Mouse (Mus musculus) heart, embryonic 13.5 days (tissue): ENCODE measurements around the gene Phlda2. TPM values are rescaled to one million over a fixed set of nuclear protein-coding genes. Genes with fewer than 3 reads are reported as not detected.
A peak's percentile ranks its signal among the peaks of the same experiment; 100 is the strongest.

Experiments
- ATAC-seq: fragments of 200-750 bp; cut with Nextera tagmentation; 2 replicates; pipeline ENCODE4 v1.8.0; 2017; ENCODE audit warnings: moderate TSS enrichment; ENCODE audit not compliant: insufficient number of reproducible peaks, low FRiP score, low TSS enrichment; ENCODE audit errors: extremely low read depth
- H3K27ac ChIP-seq: fragments of 300-500 bp; sonication (generic); replicated peaks from 2 replicates; pipeline ENCODE4 v1.5.1; 2015; ENCODE audit warnings: moderate library complexity, mild to moderate bottlenecking, inconsistent platforms
- H3K27me3 ChIP-seq: fragments of 300-500 bp; sonication (generic); replicated peaks from 2 replicates; pipeline ENCODE4 v1.6.1; 2015; ENCODE audit warnings: mild to moderate bottlenecking, inconsistent platforms
- H3K36me3 ChIP-seq: fragments of 300-500 bp; sonication (generic); 2 replicates; pipeline ENCODE4 v1.6.1; 2015; ENCODE audit warnings: mild to moderate bottlenecking, inconsistent platforms
- H3K4me1 ChIP-seq: fragments of 300-500 bp; sonication (generic); 2 replicates; pipeline ENCODE4 v1.6.1; 2015; ENCODE audit warnings: inconsistent platforms
- H3K4me2 ChIP-seq: fragments of 300-500 bp; sonication (generic); 2 replicates; pipeline ENCODE4 v1.6.1; 2015; ENCODE audit warnings: inconsistent platforms, mild to moderate bottlenecking, moderate library complexity
- H3K4me3 ChIP-seq: fragments of 300-500 bp; sonication (generic); 2 replicates; pipeline ENCODE4 v1.5.1; 2015; ENCODE audit warnings: moderate library complexity, mild to moderate bottlenecking, inconsistent platforms
- H3K9ac ChIP-seq: fragments of 300-500 bp; sonication (generic); 2 replicates; pipeline ENCODE4 v1.6.1; 2015; ENCODE audit warnings: inconsistent platforms, mild to moderate bottlenecking, moderate library complexity
- H3K9me3 ChIP-seq: fragments of 300-500 bp; sonication (generic); 2 replicates; pipeline ENCODE4 v1.6.1; 2016; ENCODE audit warnings: inconsistent platforms
- WGBS: fragments of 180-500 bp; shearing (Covaris S2); methylation state at CpG from one replicate; pipeline ENCODE4 v1.1.7; 2015; ENCODE audit warnings: mixed read lengths; 5-methylcytosine and 5-hydroxymethylcytosine counted together
- polyA plus RNA-seq: library from polyadenylated mRNA; unstranded; fragments of >200 nt; fragmentation: Nextera tagmentation; extraction: Ambion mirVana; gene quantifications from 2 replicates; pipeline ENCODE4 v1.2.1, GENCODE M21; 2015

The Phlda2 gene
- polyA plus RNA-seq, 1 experiment from 2014 or later, result 1.2 TPM

DNA sequence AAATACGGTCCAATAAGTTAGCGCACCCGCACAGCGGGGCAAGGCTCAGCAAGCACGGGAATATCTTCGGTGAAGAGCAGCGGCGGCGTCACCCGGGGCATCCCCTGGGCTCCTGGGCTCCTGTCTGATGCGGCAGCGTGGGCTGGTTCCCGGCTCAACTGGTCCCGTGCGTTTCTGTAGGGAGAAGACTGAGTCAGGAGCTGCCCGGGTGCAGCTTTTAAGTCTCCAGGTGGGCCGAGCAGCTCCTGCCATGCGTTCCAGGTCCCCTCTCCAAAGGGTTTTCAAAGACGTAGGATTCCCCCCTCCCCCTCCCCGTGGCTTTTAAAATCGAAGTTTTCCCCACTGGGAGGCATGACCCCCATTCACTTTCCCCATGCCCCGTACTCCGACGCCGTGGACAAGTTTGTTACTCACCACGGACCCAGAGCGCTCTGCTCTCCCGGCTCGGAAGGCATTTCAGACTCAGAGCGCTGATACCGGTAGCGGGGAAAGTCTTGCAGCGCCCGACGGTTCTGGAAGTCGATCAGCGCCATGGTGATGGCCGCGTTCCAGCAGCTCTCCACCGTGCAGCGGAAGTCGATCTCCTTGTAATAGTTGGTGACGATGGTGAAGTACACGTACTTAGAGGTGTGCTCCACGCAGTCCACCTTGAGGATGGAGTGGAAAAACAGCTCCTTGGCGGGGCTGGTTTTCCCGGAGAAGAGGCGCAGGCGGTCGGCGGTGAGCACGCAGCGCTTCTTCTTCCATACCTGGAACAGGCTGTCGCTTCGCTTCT is 1.1 kb downstream of the Phlda2 start:
- no peak for ATAC-seq
- Histone ChIP-seq H3K9ac (peak overlapping the region; percentile 11), H3K9me3 (no peaks in the 10 kb centered on the region), H3K4me1 (peaks cover 18% of the 10 kb centered on the region), H3K27ac (no peak overlapping the region), H3K36me3 (no peaks in the 10 kb centered on the region), H3K4me3 (peak overlapping the region; percentile 61), H3K27me3 (peaks cover 88% of the 10 kb centered on the region), H3K4me2 (peak overlapping the region; percentile 94)
- 1% methylated on average over 55 of the region's 55 CpGs for WGBS

DNA sequence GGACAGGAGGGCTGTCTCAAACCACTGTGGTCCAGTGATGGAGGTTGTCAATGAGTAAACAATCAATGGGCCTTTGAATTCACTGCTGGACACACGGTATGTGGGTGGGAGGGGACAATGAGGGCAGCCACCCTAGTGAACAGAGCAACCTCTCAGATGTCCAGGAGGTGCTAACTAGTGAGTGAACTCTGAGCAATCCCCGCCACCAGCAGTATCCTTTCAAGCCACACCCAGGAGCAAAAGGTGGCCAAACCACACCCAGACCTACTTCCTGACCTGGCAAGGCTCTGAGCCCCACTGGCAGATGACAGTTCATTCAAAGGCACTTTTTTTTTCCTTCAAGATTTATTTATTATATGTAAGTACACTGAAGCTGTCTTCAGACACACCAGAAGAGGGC is 2.0 kb downstream of the Phlda2 start:
- no peak overlapping the region for H3K4me2 ChIP-seq
- H3K9me3 ChIP-seq, result no peaks in the 10 kb centered on the region
- H3K36me3 ChIP-seq, result no peaks in the 10 kb centered on the region
- no peak for ATAC-seq
- peaks cover 87% of the 10 kb centered on the region for H3K27me3 ChIP-seq
- no peak overlapping the region for H3K9ac ChIP-seq
- no peak overlapping the region for H3K4me3 ChIP-seq
- peaks cover 18% of the 10 kb centered on the region for H3K4me1 ChIP-seq
- WGBS, result 41% methylated on average over 2 of the region's 2 CpGs
- no peak overlapping the region for H3K27ac ChIP-seq

DNA sequence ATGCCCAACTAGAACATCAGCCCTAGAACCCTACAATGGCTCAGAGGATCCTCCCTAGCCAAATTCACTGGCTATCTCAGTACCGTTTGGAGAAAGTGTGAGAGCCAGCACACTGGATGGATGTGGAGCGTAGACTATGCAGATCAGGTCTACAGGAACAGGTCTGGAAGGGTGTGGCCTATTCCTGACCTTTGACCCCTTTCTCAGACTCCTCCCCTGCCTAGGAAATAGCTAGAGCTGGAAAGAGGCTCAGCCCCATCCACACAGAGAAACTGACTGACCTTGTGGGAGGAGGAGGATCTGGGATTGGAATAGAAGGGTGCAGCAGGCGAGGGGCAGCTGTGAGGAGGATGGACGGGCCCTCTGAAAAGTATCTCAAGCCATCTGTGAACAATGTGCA is 4.4 kb downstream of the Phlda2 start:
- Histone ChIP-seq H3K4me3 (no peak overlapping the region), H3K4me2 (no peak overlapping the region), H3K27ac (no peak overlapping the region), H3K9me3 (no peaks in the 10 kb centered on the region), H3K36me3 (no peaks in the 10 kb centered on the region), H3K27me3 (peaks cover 75% of the 10 kb centered on the region), H3K9ac (no peak overlapping the region), H3K4me1 (peaks cover 18% of the 10 kb centered on the region)
- ATAC-seq, result no peak
- 87% methylated on average over 4 of the region's 4 CpGs for WGBS

DNA sequence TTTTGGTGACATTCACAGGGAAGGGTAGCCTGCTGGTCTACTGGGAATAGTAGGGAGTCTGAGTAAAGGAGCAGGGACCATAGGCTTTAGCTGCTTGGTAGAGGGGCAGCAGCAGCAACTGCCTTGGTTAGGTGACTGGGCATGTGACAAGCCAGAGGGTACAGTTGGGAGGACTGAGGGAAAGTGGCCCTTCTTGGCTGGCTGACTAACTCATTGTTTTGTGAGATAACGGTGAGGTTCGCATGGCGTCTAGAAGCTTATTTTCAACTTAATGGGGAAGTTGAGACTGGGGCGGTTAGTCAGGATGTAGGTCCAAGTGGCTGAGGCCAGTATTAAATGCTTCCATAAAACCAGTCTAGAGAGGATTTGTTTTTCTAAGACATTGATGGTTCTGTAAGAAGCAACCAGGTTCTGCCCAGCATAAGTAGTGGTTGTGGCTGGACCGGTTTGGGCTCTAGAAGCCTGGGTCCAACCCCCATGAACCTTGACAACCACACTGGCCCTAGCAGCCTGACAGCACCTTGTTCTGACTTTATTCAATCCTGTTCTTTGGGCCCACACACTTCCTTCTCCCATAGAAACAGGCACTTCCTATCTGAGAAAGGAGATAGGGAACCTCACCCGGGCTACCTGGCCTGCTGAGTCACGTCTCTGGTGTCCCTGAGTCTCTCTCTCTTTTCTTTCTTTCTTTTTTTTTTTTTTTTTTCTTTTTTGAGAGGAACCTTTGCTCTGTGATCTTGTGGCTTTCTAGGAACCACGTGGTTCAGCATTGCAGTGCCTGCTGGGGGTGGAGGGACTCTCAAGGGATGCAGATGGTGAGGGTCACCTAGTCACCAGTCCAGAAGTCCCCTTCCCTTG is 7.6 kb downstream of the Phlda2 start:
- H3K4me1 ChIP-seq, result no peaks in the 10 kb centered on the region
- no peak overlapping the region for H3K4me3 ChIP-seq
- H3K4me2 ChIP-seq, result no peak overlapping the region
- H3K9me3 ChIP-seq, result no peaks in the 10 kb centered on the region
- no peaks in the 10 kb centered on the region for H3K36me3 ChIP-seq
- 63% methylated on average over 8 of the region's 8 CpGs for WGBS
- no peak for ATAC-seq
- no peak overlapping the region for H3K9ac ChIP-seq
- H3K27me3 ChIP-seq, result peaks cover 75% of the 10 kb centered on the region
- no peak overlapping the region for H3K27ac ChIP-seq

DNA sequence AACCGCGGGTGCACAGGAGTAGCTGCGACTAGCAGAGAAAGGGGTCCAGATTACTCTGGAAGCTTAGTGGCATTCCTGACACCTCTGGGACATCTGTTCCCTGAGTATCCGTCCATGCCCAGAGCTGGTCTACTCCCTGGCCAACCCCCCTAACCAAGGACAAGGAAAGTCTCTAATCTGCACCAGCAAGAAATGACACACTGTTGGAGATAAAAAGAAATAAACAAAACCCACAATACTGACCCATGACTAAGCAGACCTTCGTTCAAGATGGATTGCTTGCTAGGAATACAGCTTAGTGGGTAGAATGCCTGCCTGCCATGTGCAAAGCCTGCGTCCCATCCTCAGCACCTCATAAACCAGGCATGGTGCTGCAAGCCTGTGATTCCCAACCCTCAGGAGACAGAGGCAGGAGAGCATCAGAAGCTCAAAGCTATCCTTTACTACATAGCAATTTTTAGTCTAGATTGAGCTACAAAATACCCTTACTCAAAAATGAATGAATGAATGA is 9.3 kb downstream of the Phlda2 start:
- no peaks in the 10 kb centered on the region for H3K9me3 ChIP-seq
- no peaks in the 10 kb centered on the region for H3K36me3 ChIP-seq
- H3K4me3 ChIP-seq, result no peak overlapping the region
- peaks cover 74% of the 10 kb centered on the region for H3K27me3 ChIP-seq
- no peak for ATAC-seq
- no peak overlapping the region for H3K4me2 ChIP-seq
- no peak overlapping the region for H3K27ac ChIP-seq
- no peaks in the 10 kb centered on the region for H3K4me1 ChIP-seq
- WGBS, result 66% methylated on average over 6 of the region's 6 CpGs
- H3K9ac ChIP-seq, result no peak overlapping the region

DNA sequence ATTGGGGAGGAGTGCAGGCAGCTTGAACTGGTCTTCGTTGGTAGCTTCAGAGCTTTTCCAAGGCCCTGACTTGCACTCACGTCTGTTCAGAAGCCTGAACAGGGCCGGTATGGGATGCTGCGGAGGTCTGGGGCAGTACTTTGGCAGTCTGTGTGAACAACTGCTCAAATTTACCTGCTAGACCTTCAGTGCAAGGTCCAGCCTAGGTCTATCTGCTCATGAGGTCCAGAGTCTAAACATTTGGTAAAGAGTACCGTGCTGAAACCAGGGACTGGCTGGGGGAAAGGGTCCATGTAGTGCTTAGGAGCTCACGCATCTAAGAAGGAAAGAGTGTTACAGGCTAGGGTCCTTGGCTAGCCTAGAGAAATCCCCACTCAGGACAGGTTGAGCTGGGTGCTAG is 13.2 kb downstream of the Phlda2 start:
- 71% methylated on average over 6 of the region's 6 CpGs for WGBS
- H3K4me2 ChIP-seq, result no peak overlapping the region
- no peak overlapping the region for H3K9ac ChIP-seq
- no peak for ATAC-seq
- H3K4me1 ChIP-seq, result no peaks in the 10 kb centered on the region
- no peak overlapping the region for H3K4me3 ChIP-seq
- H3K27ac ChIP-seq, result no peak overlapping the region
- H3K27me3 ChIP-seq, result peaks cover 55% of the 10 kb centered on the region
- no peaks in the 10 kb centered on the region for H3K9me3 ChIP-seq
- no peaks in the 10 kb centered on the region for H3K36me3 ChIP-seq

DNA sequence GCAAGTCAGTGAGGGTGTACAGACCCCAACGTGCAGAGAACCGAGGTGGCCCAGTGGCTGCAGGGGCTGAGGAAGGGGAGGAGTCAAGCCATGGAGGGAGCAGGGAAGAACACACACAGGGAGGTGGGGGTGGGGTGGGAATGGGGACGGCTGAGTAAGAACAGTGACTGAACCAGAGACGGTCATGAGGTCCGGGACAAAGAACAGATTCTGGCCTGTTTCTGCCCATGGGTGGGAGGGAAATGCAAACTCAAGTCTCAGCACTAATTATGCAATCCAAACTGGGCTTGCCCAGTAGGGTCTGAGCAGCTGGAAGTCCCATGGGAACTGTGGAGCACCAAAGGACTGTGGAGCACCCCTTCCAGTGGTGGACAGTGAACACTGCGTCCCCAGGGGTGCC is 20.4 kb downstream of the Phlda2 start:
- no peak overlapping the region for H3K9ac ChIP-seq
- peaks cover 53% of the 10 kb centered on the region for H3K27me3 ChIP-seq
- ATAC-seq, result no peak
- no peak overlapping the region for H3K4me2 ChIP-seq
- no peaks in the 10 kb centered on the region for H3K9me3 ChIP-seq
- WGBS, result 23% methylated on average over 6 of the region's 6 CpGs
- no peak overlapping the region for H3K4me3 ChIP-seq
- H3K36me3 ChIP-seq, result no peaks in the 10 kb centered on the region
- 0 out of 2 replicates have a peak, but pooled peaks cover 2% of the 10 kb centered on the region for H3K4me1 ChIP-seq
- no peak overlapping the region for H3K27ac ChIP-seq

DNA sequence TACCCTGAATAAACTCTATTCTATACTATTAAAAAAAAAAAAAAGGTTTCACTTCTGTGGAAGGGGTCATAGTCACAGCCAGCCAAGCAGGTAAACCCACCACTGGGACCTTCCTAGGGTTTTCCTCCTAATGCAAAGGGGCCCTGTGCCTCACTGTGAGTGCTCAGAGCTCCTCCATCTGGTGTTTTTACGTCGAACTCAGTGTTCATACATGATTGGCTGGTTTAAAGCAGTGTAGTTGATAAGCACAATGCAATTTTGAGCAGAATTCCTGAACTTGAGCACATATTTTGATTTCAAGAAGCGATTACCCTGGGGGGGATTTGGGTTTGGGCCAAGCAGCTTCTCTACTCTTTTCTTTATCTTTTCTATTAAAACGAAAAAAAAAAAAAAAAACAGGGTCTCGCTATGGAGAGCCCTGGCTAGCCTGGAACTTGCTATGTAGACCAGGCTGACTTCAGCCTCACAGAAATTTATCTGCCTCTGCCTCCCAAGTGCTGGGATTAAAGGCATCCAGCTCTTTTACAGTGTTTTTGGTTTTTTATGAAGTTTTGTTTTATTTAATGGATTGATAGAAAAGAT is 21.1 kb downstream of the Phlda2 start:
- no peak for ATAC-seq
- Histone ChIP-seq H3K27me3 (peaks cover 48% of the 10 kb centered on the region), H3K4me1 (0 out of 2 replicates have a peak, but pooled peaks cover 2% of the 10 kb centered on the region), H3K27ac (no peak overlapping the region), H3K4me2 (no peak overlapping the region), H3K9me3 (no peaks in the 10 kb centered on the region), H3K36me3 (no peaks in the 10 kb centered on the region), H3K4me3 (no peak overlapping the region), H3K9ac (no peak overlapping the region)
- 40% methylated on average over 5 of the region's 5 CpGs for WGBS

DNA sequence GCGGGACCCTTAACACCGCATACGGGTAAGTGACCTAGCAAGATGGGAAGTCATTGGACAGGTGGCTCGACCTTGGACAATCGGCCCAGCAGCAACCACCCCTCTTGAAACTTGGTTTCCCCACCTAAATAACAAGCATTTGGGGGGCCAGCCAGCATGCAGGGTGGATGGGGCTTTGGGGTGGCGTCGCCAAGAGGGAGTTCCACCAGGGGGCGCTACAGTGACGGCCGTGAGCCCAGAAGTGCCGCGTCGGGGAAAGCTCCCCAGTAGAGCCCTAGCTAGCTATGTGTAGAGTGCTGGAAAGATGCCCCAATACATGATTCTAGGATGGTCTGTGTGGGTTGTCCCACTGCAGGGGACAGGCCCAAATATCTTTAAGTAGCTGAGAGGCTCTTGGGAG is 22.5 kb downstream of the Phlda2 start:
- WGBS, result 23% methylated on average over 13 of the region's 13 CpGs
- Histone ChIP-seq H3K9ac (no peak overlapping the region), H3K36me3 (no peaks in the 10 kb centered on the region), H3K27me3 (peaks cover 58% of the 10 kb centered on the region), H3K4me1 (0 out of 2 replicates have a peak, but pooled peaks cover 2% of the 10 kb centered on the region), H3K4me3 (no peak overlapping the region), H3K9me3 (no peaks in the 10 kb centered on the region), H3K4me2 (no peak overlapping the region), H3K27ac (no peak overlapping the region)
- ATAC-seq, result no peak

DNA sequence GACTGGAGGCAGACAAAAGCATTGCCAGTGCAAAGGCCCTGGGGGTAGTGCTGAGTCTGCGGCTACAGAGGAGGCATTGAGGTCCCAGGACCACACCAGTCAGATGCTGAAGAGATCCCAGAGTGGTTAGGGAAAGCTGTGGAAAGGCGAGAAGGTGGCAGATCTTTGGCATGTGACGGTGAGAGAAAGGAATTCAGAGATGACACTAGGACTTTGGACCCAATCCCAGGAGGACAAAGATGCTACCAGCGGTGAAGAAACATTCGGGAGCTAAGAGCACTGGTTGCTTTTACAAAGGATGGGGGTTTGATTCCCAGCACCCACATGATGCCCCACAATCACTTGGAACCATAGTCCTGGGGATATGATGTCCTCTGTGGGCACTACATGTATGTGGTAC is 25.1 kb downstream of the Phlda2 start:
- no peaks in the 10 kb centered on the region for H3K36me3 ChIP-seq
- H3K4me3 ChIP-seq, result no peak overlapping the region
- H3K27ac ChIP-seq, result no peak overlapping the region
- H3K27me3 ChIP-seq, result peaks cover 51% of the 10 kb centered on the region
- 0 out of 2 replicates have a peak, but pooled peaks cover 4% of the 10 kb centered on the region for H3K4me1 ChIP-seq
- no peak overlapping the region for H3K9ac ChIP-seq
- H3K9me3 ChIP-seq, result no peaks in the 10 kb centered on the region
- no peak overlapping the region for H3K4me2 ChIP-seq
- no peak for ATAC-seq
- 81% methylated on average over 5 of the region's 5 CpGs for WGBS

DNA sequence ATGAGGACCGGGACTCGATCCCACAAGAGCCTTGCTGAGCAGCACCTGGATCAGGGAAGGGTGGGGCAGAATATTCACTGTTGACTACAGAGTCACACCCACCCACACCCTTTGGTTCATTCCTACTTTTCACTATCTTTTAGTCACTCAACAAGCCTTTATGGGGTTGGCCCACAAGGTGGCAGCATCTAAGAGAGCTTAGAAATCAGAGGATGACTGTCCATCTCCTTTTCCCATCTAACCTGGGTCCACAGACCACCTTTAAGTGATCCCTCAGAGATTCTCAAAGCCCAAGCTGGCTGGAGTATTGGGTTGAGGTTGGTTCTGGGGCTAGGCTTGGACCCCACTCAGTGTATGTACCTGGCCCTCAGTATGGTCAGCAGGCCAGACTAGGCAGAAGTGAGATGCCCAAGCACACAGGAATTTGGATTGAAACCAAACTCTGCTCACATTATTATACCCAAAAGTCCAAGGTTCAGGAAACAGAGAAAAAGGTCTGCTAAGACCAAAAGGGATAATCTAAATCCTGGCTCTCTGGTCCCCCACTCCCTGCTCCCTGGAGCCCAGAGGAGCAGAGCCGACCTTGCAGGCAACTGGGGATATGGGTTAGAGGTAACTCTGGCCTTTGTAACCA is 26.1 kb downstream of the Phlda2 start:
- Histone ChIP-seq H3K9me3 (no peaks in the 10 kb centered on the region), H3K4me3 (no peak overlapping the region), H3K36me3 (no peaks in the 10 kb centered on the region), H3K9ac (no peak overlapping the region), H3K4me2 (no peak overlapping the region), H3K4me1 (0 out of 2 replicates have a peak, but pooled peaks cover 2% of the 10 kb centered on the region), H3K27ac (no peak overlapping the region), H3K27me3 (peaks cover 42% of the 10 kb centered on the region)
- WGBS, result 75% methylated on average over 3 of the region's 3 CpGs
- ATAC-seq, result no peak
